Mouse (Mus musculus): Measurements from ENCODE around the gene Lrrc10. TPM values are rescaled to one million over a fixed set of nuclear protein-coding genes. Genes with fewer than 3 reads are reported as not detected.

The Lrrc10 gene
- not detected for polyA plus RNA-seq (2014; fragmentation: Illumina TruSeq; extraction: RNeasy Lipid Tissue Mini Kit (QIAGEN cat#74804); ENCODE audit: low read depth, low replicate concordance)

GRCm38 (mm10) chr10:117045175-117046056 is at the start of gene Lrrc10:
Lrrc10 (plus strand) TSS chr10:117045341.

GRCm38 (mm10) chr10:117063254-117064021 is 18.3 kb downstream of the Lrrc10 start, which contains the start of gene Cct2:
Cct2 (minus strand) TSS chr10:117063814.

Other genes with a start within 250 kb of the Lrrc10 start
- gene Myrfl, start 148.4 kb upstream of the Lrrc10 start, polyA plus RNA-seq (2014; fragmentation: Illumina TruSeq; extraction: RNeasy Lipid Tissue Mini Kit (QIAGEN cat#74804); ENCODE audit: low read depth, low replicate concordance) = not detected
- 10.5 TPM for gene Rab3ip, start 94.6 kb upstream of the Lrrc10 start, polyA plus RNA-seq (2014; fragmentation: Illumina TruSeq; extraction: RNeasy Lipid Tissue Mini Kit (QIAGEN cat#74804); ENCODE audit: low read depth, low replicate concordance)
- not detected for gene Gm10271, start 72.7 kb upstream of the Lrrc10 start, polyA plus RNA-seq (2014; fragmentation: Illumina TruSeq; extraction: RNeasy Lipid Tissue Mini Kit (QIAGEN cat#74804); ENCODE audit: low read depth, low replicate concordance)
- gene Best3, start 59.0 kb upstream of the Lrrc10 start, polyA plus RNA-seq (2014; fragmentation: Illumina TruSeq; extraction: RNeasy Lipid Tissue Mini Kit (QIAGEN cat#74804); ENCODE audit: low read depth, low replicate concordance) = not detected
- 260 TPM for gene Cct2, start 18.5 kb downstream of the Lrrc10 start, polyA plus RNA-seq (2014; fragmentation: Illumina TruSeq; extraction: RNeasy Lipid Tissue Mini Kit (QIAGEN cat#74804); ENCODE audit: low read depth, low replicate concordance)
- 47.6 TPM for gene Frs2, start 103.2 kb downstream of the Lrrc10 start, polyA plus RNA-seq (2014; fragmentation: Illumina TruSeq; extraction: RNeasy Lipid Tissue Mini Kit (QIAGEN cat#74804); ENCODE audit: low read depth, low replicate concordance)
- 67.3 TPM for gene Yeats4, start 179.2 kb downstream of the Lrrc10 start, polyA plus RNA-seq (2014; fragmentation: Illumina TruSeq; extraction: RNeasy Lipid Tissue Mini Kit (QIAGEN cat#74804); ENCODE audit: low read depth, low replicate concordance)
- not detected for gene 9530003J23Rik, start 193.4 kb downstream of the Lrrc10 start, polyA plus RNA-seq (2014; fragmentation: Illumina TruSeq; extraction: RNeasy Lipid Tissue Mini Kit (QIAGEN cat#74804); ENCODE audit: low read depth, low replicate concordance)
- gene Lyz2, start 237.0 kb downstream of the Lrrc10 start, polyA plus RNA-seq (2014; fragmentation: Illumina TruSeq; extraction: RNeasy Lipid Tissue Mini Kit (QIAGEN cat#74804); ENCODE audit: low read depth, low replicate concordance) = 152 TPM
- 5.4 TPM for gene Lyz1, start 247.5 kb downstream of the Lrrc10 start, polyA plus RNA-seq (2014; fragmentation: Illumina TruSeq; extraction: RNeasy Lipid Tissue Mini Kit (QIAGEN cat#74804); ENCODE audit: low read depth, low replicate concordance)

Data from adrenal gland, adult 10 weeks (tissue).